Mouse (Mus musculus): ENCODE data around the gene Dcdc2c.

Dcdc2c gene

GRCm38 (mm10) chr12:28458786-28459185, 93.4 kb downstream of the Dcdc2c start:
- DNase-seq (ENCODE audit: low spot score in 2 of 2), result no peak

DNA sequence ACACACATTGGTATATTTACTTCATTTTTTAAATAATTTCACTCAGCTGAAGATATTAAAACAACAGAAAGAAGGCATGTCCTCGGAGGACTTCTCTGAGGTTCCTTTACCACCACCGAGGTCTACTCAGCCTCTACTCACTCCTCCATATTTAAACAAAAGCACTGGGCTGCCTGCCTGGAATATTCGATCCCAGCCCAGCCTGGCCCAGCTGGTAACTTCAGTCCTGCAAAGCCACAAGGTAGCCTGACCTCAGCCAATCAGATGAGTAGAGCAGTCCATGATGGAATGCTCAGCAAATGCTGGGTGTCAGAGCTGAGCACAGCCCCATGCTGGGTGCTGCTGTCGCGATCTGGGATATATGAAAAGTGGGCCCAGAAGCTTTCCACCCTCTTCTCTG, 115.7 kb downstream of the Dcdc2c start:
- no peak for DNase-seq (ENCODE audit: low spot score in 2 of 2)

DNA sequence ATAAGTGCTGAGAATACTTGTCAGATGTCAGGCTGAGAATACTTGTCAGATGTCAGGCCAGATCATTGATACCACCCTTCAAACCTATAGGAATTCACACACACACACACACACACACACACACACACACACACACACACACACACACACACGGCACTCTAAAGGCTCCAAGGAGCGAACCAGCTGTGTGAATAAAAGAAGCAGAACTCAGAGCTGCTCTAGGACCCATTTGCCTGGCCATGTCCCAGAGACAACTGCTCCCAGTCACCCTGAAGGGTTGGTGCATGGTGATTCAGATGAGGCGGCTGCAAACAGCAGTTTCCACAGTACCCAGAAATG, 119.5 kb downstream of the Dcdc2c start:
- no peak for DNase-seq (ENCODE audit: low spot score in 2 of 2)

DNA sequence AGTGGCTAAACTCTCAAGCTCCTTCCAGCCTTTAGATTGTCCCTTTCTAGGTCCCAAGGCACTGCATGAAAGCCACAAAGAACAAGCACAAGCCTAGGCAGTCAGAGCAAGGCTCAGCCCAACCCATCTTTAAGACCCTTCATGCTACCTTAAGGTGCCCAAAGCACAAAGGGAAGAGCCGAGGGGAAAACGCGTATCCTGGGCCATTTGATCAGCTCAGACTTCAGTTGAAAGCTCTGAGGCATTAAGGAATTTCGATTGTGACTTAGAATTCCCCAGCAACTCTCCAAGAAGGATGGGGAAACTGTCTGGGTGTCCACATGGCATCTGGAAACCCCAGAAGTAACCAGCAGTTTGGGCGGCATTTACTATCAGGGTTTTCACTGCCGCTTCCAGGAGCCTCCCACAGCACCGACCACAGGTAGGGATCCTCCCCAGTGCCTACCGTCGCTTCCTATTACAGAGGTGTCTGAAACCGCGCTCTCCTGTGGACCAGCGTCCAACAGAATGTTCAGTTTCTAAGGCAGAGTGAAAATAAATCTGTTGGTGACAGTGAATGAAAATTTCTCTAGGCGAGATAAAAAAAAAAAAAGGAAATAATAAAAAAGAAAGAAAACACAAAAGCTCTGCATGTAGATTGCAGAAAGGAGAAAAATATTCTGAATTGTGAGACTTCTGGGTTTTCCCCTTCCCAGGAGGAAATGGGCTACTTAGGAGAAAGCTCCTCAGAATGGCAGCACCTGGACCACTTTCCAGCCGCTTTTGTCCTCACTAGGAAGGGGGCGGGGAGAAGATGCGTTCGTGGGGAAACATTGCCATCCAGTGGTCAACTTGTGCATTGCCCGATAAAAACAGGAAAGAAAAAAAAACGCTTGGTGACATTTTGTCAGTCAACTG, 120.1 kb downstream of the Dcdc2c start:
- peak in 1 of 2 experiments; percentile 17 for DNase-seq (ENCODE audit: low spot score in 2 of 2)

- no peak for DNase-seq (ENCODE audit: low spot score in 2 of 2)
Observed at GRCm38 (mm10) chr12:28429856-28430255, 122.3 kb downstream of the Dcdc2c start.

GRCm38 (mm10) chr12:28416957-28417356, 135.2 kb downstream of the Dcdc2c start:
- no peak for DNase-seq (ENCODE audit: low spot score in 2 of 2)

GRCm38 (mm10) chr12:28407656-28408405, 144.4 kb downstream of the Dcdc2c start:
- no peak for DNase-seq (ENCODE audit: low spot score in 2 of 2)

GRCm38 (mm10) chr12:28402256-28402655, 149.9 kb downstream of the Dcdc2c start:
- no peak for DNase-seq (ENCODE audit: low spot score in 2 of 2)

DNA sequence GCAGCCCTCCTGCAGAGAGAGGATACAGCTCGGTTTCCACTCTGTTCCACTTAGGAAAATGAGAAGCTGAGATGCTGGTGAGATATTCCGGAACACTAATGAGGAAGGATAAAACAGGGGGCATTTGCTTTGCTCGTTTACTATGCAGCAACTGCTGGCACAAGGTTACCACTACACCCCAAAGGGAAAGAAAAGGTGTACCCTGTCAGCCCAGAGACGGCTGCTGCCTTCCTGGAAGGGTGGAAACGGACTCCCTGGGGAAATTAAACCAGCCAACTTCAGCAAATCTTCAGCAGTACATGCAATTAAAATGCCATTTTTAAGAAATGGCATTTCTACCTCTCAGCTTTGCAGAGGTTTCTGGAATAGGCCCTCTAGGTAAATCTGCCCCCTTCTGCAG, 150.8 kb downstream of the Dcdc2c start:
- DNase-seq (ENCODE audit: low spot score in 2 of 2), result no peak

GRCm38 (mm10) chr12:28392129-28392528, 160.1 kb downstream of the Dcdc2c start:
- DNase-seq (ENCODE audit: low spot score in 2 of 2), result no peak
